Mouse (Mus musculus) lung, postnatal 0 days (tissue): Measurements from ENCODE around the gene Olfr284.

Source experiments
- CTCF ChIP-seq: IDR thresholded peaks from 2 replicates; pipeline ENCODE4 v1.5.1; 2016; ENCODE audit warnings: antibody characterized with exemption, mild to moderate bottlenecking
- EP300 ChIP-seq: IDR thresholded peaks from 2 replicates; pipeline ENCODE4 v1.6.1; 2016; ENCODE audit warnings: antibody characterized with exemption, mild to moderate bottlenecking, control low read depth

DNA sequence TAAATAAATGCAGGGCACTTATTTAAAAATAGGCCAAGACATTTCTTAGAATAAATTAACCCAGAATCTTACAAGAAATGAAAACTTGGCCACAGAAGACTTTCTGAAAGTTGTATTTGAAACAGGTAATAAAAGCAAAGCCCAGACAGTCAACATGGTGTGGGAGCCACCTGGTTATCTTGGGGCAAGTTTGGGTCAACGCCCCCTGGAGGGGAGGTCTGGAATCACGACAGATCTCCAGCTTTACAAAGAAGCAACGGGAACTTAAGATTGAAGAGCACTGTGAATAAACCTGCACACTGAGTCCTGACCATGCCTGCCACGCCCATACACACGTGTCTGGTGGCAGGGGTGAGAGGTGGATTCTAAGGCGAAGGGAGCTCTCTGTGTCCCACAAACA, 25.1 kb downstream of the Olfr284 start:
- no peak for TF ChIP-seq EP300
- TF ChIP-seq CTCF: 0 out of 2 replicates have a peak, but pooled peaks have one; percentile 19
